In genomic region chr10:17827391-17827790, GRCm38 (mm10) we compare ENCODE assay signal across 9 mouse cellular contexts. TPM values are rescaled to one million over a fixed set of nuclear protein-coding genes. Genes with fewer than 3 reads are reported as not detected.
DNase-seq lines count a peak whose midpoint lies in the region; ATAC-seq and TF ChIP-seq lines count a peak whose summit lies in the region.
"Had no signal": no experiment of that assay in that cellular context is flagged by ENCODE, and none has a peak within 500 bp of the region (broad histone marks: within the 10 kb centered on the region; RNA-seq: fewer than 3 reads in every experiment).

No protein-coding gene starts in this region.

- ATAC-seq in kidney, postnatal 0 days (replicated peaks; ENCODE audit: low FRiP score, low read depth), result no peak; the same call in 1 of the 2 replicates
- ATAC-seq in midbrain, embryonic 16.5 days, result 0 out of 2 replicates have a peak, but pooled peaks have one; percentile 51

- peaks cover 51% of the 10 kb centered on the region for H3K36me3 ChIP-seq in heart, embryonic 10.5 days
- no peaks in the 10 kb centered on the region for H3K36me3 ChIP-seq in forebrain, embryonic 10.5 days (replicated peaks)
- no peaks in the 10 kb centered on the region for H3K36me3 ChIP-seq in kidney, postnatal 0 days (ENCODE audit: insufficient read depth, low read length)
- H3K36me3 ChIP-seq in midbrain, embryonic 16.5 days (ENCODE audit: control insufficient read depth, insufficient read depth, low read length), result no peaks in the 10 kb centered on the region

- TF ChIP-seq CTCF in kidney, postnatal 0 days (IDR thresholded peaks at IDR 0.05; ENCODE audit: low read depth), result no peak

- no peaks in the 10 kb centered on the region for H3K27me3 ChIP-seq in heart, embryonic 10.5 days (ENCODE audit: insufficient read depth, poor library complexity, severe bottlenecking)
- no peaks in the 10 kb centered on the region for H3K27me3 ChIP-seq in forebrain, embryonic 10.5 days (ENCODE audit: poor library complexity, severe bottlenecking)
- no peaks in the 10 kb centered on the region for H3K27me3 ChIP-seq in kidney, postnatal 0 days (ENCODE audit: insufficient read depth, low read length)
- no peaks in the 10 kb centered on the region for H3K27me3 ChIP-seq in midbrain, embryonic 16.5 days (ENCODE audit: control insufficient read depth, insufficient read depth, low read depth, low read length)

- WGBS in heart, embryonic 10.5 days, result 6% methylated on average over 12 of the region's 12 CpGs
- under 1% methylated on average over 12 of the region's 12 CpGs for WGBS in forebrain, embryonic 10.5 days
- WGBS in kidney, postnatal 0 days, result 7% methylated on average over 12 of the region's 12 CpGs
- WGBS in midbrain, embryonic 16.5 days, result 2% methylated on average over 12 of the region's 12 CpGs

- peak overlapping the region; percentile 6; the same call in 1 of the 2 replicates for H3K27ac ChIP-seq in heart, embryonic 10.5 days
- peak overlapping the region; percentile 74 for H3K27ac ChIP-seq in forebrain, embryonic 10.5 days
- no peak overlapping the region for H3K27ac ChIP-seq in kidney, postnatal 0 days
- no peak overlapping the region for H3K27ac ChIP-seq in midbrain, embryonic 16.5 days (ENCODE audit: low read length)
- H3K27ac ChIP-seq: macrophage had no signal

- H3K4me2 ChIP-seq in kidney, postnatal 0 days (ENCODE audit: low read length), result peak overlapping the region; percentile 47
- peak overlapping the region; percentile 54 for H3K4me2 ChIP-seq in midbrain, embryonic 16.5 days (ENCODE audit: low read length)

- H3K4me1 ChIP-seq in heart, embryonic 10.5 days, result 0 out of 2 replicates have a peak, but pooled peaks cover 5% of the 10 kb centered on the region
- peaks cover 23% of the 10 kb centered on the region for H3K4me1 ChIP-seq in forebrain, embryonic 10.5 days
- H3K4me1 ChIP-seq in kidney, postnatal 0 days (replicated peaks; ENCODE audit: insufficient read depth, low read length), result no peaks in the 10 kb centered on the region
- peaks cover 11% of the 10 kb centered on the region for H3K4me1 ChIP-seq in midbrain, embryonic 16.5 days (ENCODE audit: control insufficient read depth, insufficient read depth, low read length)

- no peaks in the 10 kb centered on the region for H3K9me3 ChIP-seq in heart, embryonic 10.5 days
- H3K9me3 ChIP-seq in forebrain, embryonic 10.5 days, result no peaks in the 10 kb centered on the region
- no peaks in the 10 kb centered on the region for H3K9me3 ChIP-seq in kidney, postnatal 0 days (replicated peaks; ENCODE audit: low read length)
- H3K9me3 ChIP-seq in midbrain, embryonic 16.5 days (replicated peaks; ENCODE audit: control insufficient read depth, low read length, poor library complexity, severe bottlenecking), result no peaks in the 10 kb centered on the region

- DNase-seq in heart, embryonic 10.5 days (ENCODE audit: low spot score), result no peak
- DNase-seq in heart, adult 18-20 months, result no peak
- peak; percentile 41 for DNase-seq in forebrain, embryonic 10.5 days (ENCODE audit: extremely low spot score, low spot score)
- peak; percentile 29 for DNase-seq in kidney, postnatal 0 days (ENCODE audit: low spot score)
- DNase-seq in thymus, postnatal 0 days (ENCODE audit: low spot score), result no peak
- no peak for DNase-seq in gastrocnemius, postnatal 4 days (ENCODE audit: low spot score in 2 of 2)
- DNase-seq in thymus, postnatal 4 days, result no peak

- no peak overlapping the region for H3K9ac ChIP-seq in kidney, postnatal 0 days (ENCODE audit: low read depth, low read length)
- H3K9ac ChIP-seq in midbrain, embryonic 16.5 days (ENCODE audit: low read depth, low read length), result peak overlapping the region; percentile 45; the same call in 1 of the 2 replicates

- H3K4me3 ChIP-seq in heart, embryonic 10.5 days, result no peak overlapping the region
- peak overlapping the region; percentile 29 for H3K4me3 ChIP-seq in forebrain, embryonic 10.5 days
- H3K4me3 ChIP-seq in kidney, postnatal 0 days (replicated peaks; ENCODE audit: low read depth, low read length), result 0 out of 2 replicates have a peak overlapping the region, but pooled peaks have one; percentile 13
- H3K4me3 ChIP-seq in midbrain, embryonic 16.5 days (ENCODE audit: low read depth, low read length), result peak overlapping the region; percentile 12

RNA-seq across cellular contexts. Expression of gene Txlnb, which starts 31.4 kb away (rescaled TPM):
- polyA plus RNA-seq in heart, embryonic 10.5 days (2016; fragmentation: Nextera tagmentation; extraction: Ambion mirVana), result 18.8 and 41.2 TPM in 2 replicates
- 100 to 1,000 TPM; 325 to 387 TPM for total RNA-seq in heart, adult 18-20 months (2021)
- 1.1 and 1.3 TPM in 2 replicates for polyA plus RNA-seq in forebrain, embryonic 10.5 days (2016; fragmentation: Nextera tagmentation; extraction: Ambion mirVana)
- 0.38 TPM in 2 replicates for polyA plus RNA-seq in kidney, postnatal 0 days (2015; fragmentation: Nextera tagmentation; extraction: Ambion mirVana)
- 0.87 and 1.6 TPM in 2 replicates for polyA plus RNA-seq in midbrain, embryonic 16.5 days (2015; fragmentation: Nextera tagmentation; extraction: Ambion mirVana)
- polyA plus RNA-seq in thymus, postnatal 0 days (2015; fragmentation: Nextera tagmentation; extraction: Ambion mirVana), result 0.21 and 0.26 TPM in 2 replicates
- total RNA-seq in gastrocnemius, postnatal 4 days (2021), result 10 to 100 TPM; 69.6 to 78.8 TPM

Comparison
In these comparisons a context has a peak if more than half of its experiments do, and no peak if none do; other contexts are left out.
1. DNase-seq: peak in forebrain, embryonic 10.5 days (single experiment) and kidney, postnatal 0 days (single experiment); none in heart, embryonic 10.5 days (single experiment), heart, adult 18-20 months (0 of 2), thymus, postnatal 0 days (single experiment), gastrocnemius, postnatal 4 days (0 of 2) and thymus, postnatal 4 days (single experiment).
2. H3K27ac ChIP-seq: peak in heart, embryonic 10.5 days (single experiment) and forebrain, embryonic 10.5 days (single experiment); none in kidney, postnatal 0 days (single experiment) and midbrain, embryonic 16.5 days (single experiment).